32 mouse cellular contexts compared by ENCODE assay signal in the genomic region with DNA sequence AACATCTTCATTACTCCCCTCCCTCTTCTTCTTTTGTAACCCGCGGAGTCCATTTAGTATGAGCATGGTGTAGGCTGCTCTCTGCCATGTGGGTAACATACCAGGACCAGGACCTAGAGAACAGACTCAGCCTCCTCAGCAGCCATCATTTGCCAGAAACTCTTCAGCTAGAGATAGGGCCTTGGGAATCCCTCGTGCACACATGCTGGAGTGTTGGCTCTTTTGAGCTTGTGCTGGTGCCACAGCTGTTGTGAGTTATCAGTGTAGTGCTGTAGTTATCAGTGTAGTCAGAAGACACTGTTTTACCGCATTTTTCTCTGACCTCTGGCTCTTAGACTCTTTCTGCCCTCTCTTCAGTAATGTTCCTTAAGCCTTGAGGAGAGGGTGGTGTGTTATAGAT.
"Had no signal": no experiment of that assay in that cellular context is flagged by ENCODE, and none has a peak within 500 bp of the region (broad histone marks: within the 10 kb centered on the region; RNA-seq: fewer than 3 reads in every experiment).

No protein-coding gene starts in this region.

- H3K27me3 ChIP-seq: limb, embryonic 12.5 days; limb, embryonic 13.5 days; limb, embryonic 15.5 days; liver, embryonic 12.5 days; liver, embryonic 15.5 days; lung, embryonic 15.5 days; megakaryocyte, embryonic 14.5 days; midbrain, embryonic 12.5 days; midbrain, embryonic 13.5 days; midbrain, embryonic 15.5 days; neural tube, embryonic 12.5 days; neural tube, embryonic 13.5 days had no signal

- DNase-seq: left cerebral cortex, postnatal 4 days; liver, postnatal 0 days; lung, adult 18-20 months; lung, adult 2 months; lung, embryonic 14.5 days; lung, postnatal 10 days; lung, postnatal 14 days; lung, postnatal 36 days; lung, postnatal 4 days; midbrain, embryonic 14.5 days had no signal

- H3K4me3 ChIP-seq: left cerebral cortex, adult 2 months; limb, embryonic 10.5 days; limb, embryonic 12.5 days; limb, embryonic 13.5 days; limb, embryonic 15.5 days; liver, embryonic 12.5 days; liver, embryonic 15.5 days; lung, embryonic 15.5 days; megakaryocyte, embryonic 14.5 days; midbrain, embryonic 10.5 days; midbrain, embryonic 12.5 days; midbrain, embryonic 13.5 days; midbrain, embryonic 15.5 days; myocyte; neural tube, embryonic 12.5 days; neural tube, embryonic 13.5 days had no signal

- H3K4me1 ChIP-seq: limb, embryonic 10.5 days; limb, embryonic 12.5 days; limb, embryonic 13.5 days; limb, embryonic 15.5 days; liver, embryonic 12.5 days; liver, embryonic 15.5 days; lung, embryonic 15.5 days; midbrain, embryonic 10.5 days; midbrain, embryonic 12.5 days; midbrain, embryonic 13.5 days; midbrain, embryonic 15.5 days; neural tube, embryonic 12.5 days; neural tube, embryonic 13.5 days had no signal

- ATAC-seq: liver, embryonic 12.5 days; liver, postnatal 0 days; lung, postnatal 0 days; midbrain, embryonic 13.5 days; midbrain, embryonic 15.5 days; midbrain, embryonic 16.5 days had no signal

- H3K9ac ChIP-seq: limb, embryonic 12.5 days; limb, embryonic 13.5 days; limb, embryonic 15.5 days; liver, embryonic 12.5 days; liver, embryonic 14.5 days; liver, embryonic 15.5 days; liver, postnatal 0 days; lung, embryonic 14.5 days; lung, embryonic 15.5 days; midbrain, embryonic 12.5 days; midbrain, embryonic 13.5 days; midbrain, embryonic 15.5 days; neural tube, embryonic 12.5 days; neural tube, embryonic 13.5 days had no signal

- H3K9me3 ChIP-seq: limb, embryonic 10.5 days; limb, embryonic 12.5 days; limb, embryonic 13.5 days; limb, embryonic 15.5 days; liver, embryonic 12.5 days; liver, embryonic 15.5 days; lung, embryonic 15.5 days; megakaryocyte, embryonic 14.5 days; midbrain, embryonic 10.5 days; midbrain, embryonic 12.5 days; midbrain, embryonic 13.5 days; midbrain, embryonic 15.5 days; neural tube, embryonic 12.5 days; neural tube, embryonic 13.5 days had no signal

- H3K27ac ChIP-seq: left cerebral cortex, adult 2 months; limb, embryonic 10.5 days; limb, embryonic 12.5 days; limb, embryonic 13.5 days; limb, embryonic 15.5 days; liver, embryonic 12.5 days; liver, embryonic 14.5 days; liver, embryonic 15.5 days; lung, embryonic 15.5 days; macrophage; midbrain, embryonic 10.5 days; midbrain, embryonic 12.5 days; midbrain, embryonic 13.5 days; midbrain, embryonic 15.5 days; neural tube, embryonic 12.5 days; neural tube, embryonic 13.5 days had no signal

- H3K4me2 ChIP-seq: limb, embryonic 12.5 days; limb, embryonic 13.5 days; limb, embryonic 15.5 days; liver, embryonic 11.5 days; liver, embryonic 12.5 days; liver, embryonic 15.5 days; lung, embryonic 14.5 days; lung, embryonic 15.5 days; midbrain, embryonic 11.5 days; midbrain, embryonic 12.5 days; midbrain, embryonic 13.5 days; midbrain, embryonic 15.5 days; neural tube, embryonic 12.5 days; neural tube, embryonic 13.5 days had no signal
